Mouse (Mus musculus) heart, postnatal 14 days (tissue): ENCODE measurements around the gene Sdc4. TPM values are rescaled to one million over a fixed set of nuclear protein-coding genes. Genes with fewer than 3 reads are reported as not detected.

ENCODE experiments used
- DNase-seq, 2 experiments: peaks; one replicate each; pipeline ENCODE4 v3.0.0; 2021 to 2022
- intact Hi-C: fragments of 180-260 bp; cut with DNase I; formaldehyde crosslinking; loops from one replicate; pipeline ENCODE4 v1.15.1; 2025
- total RNA-seq, 2 experiments: library from RNA; stranded (reverse); gene quantifications; 2 replicates each; pipeline ENCODE4 v1.2.3; 2021

Gene Sdc4
- total RNA-seq, 2 experiments from 2014 or later, result 20.0 to 27.0 TPM

DNA sequence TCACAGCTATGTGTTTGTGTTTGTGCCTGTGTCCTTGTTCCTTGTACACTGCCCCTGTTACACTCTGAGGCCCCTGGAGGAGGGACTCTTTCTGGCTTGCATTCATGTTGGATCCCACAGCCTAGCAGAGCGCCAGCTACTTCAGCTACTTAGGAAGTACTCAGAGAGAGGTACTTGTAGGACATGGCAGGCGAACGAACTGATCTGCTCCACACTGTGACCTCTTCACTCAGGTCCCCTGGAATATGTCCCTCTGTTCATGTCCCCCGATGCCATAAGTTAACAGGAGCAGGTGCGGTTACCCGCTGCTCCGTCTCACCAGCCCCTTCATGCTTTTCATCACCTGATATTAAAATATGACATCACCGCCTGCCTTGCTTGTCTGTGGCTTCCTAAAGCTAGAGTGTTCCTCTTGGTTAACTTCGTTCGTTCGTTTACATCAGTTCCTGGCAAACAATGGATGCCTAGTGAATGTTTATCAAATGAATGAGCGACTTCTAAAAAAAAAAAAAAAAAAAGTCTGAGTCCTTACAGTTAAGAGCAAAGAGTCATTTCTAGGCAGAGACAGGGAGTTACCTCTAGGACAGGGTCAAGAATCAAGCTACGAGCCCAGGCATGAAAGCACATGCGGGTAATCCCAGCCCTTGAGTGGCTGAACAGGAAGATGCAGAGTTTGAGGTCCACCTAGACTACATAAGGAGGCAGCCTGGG, 9.5 kb upstream of the Sdc4 start:
- DNase-seq, result peak in 1 of 2 experiments; percentile 45
- intact Hi-C loops, result no loop called here

DNA sequence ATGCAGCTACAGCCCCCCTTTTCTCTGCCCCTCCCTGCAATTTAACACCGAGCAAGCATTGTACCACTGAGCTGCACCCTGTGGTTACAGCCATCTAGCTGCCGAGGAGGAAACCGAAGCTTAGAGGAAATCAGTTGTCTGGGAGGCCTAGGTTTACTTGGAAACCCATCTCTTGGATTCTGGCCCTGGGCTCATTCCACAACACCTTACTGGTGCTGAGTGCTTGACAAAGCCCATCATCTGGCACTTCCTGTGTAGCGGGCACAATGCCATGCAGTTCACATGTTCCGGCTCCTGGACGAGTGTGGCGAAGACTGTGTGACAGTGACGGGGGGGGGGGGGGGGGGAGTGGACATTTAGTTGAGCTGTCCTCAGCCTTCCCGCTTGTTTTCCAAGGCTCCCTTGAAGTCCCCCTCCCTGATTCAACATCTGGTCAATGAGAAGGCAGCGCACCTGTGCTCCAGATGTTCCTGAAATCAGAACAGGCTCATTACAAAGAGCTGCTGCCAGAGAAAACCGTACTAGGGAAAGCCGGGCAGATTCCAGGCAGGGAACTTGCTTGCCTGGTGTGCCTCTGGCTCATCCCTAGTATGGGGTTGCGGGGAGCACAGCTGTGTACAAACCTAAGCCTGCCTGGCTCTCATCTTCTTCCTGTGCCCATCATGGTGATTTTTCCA, 8.5 kb upstream of the Sdc4 start:
- peak; percentile 63 to 74 for DNase-seq
- intact Hi-C loops, result no loop called here

DNA sequence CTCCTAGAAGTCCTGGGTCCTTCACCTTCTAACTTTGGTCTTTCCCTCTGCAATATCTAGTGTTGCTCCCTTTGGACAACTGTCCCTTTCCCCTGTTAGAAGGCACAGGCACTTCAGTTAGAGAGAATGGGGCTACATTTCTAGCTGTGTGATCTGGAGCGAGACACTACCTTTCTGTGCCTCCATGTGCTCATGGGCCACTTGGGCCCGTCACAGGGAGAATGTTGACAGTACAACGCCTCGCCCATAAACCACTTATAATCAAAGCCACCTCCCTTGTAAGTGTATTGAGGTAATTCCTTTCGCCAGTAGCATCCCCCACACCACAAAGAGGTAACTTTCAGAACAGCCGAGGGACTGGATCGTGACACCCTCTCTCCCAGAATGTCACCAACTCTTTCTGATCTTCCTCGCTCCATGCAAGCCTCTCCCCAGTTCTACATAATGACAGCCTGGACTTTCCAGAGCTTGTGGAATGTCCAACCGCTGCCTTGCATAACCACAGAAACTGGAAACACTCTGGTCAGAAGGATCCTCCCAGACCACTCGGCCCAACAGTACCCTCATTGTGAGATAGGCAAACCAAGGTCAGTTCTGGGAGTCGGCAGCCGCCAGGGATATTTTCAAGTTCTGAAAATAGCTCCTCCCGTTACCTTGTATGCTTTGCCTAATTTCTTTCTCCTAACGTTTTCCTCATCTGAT, 5.8 kb upstream of the Sdc4 start:
- intact Hi-C loops, result no loop called here
- DNase-seq, result no peak

DNA sequence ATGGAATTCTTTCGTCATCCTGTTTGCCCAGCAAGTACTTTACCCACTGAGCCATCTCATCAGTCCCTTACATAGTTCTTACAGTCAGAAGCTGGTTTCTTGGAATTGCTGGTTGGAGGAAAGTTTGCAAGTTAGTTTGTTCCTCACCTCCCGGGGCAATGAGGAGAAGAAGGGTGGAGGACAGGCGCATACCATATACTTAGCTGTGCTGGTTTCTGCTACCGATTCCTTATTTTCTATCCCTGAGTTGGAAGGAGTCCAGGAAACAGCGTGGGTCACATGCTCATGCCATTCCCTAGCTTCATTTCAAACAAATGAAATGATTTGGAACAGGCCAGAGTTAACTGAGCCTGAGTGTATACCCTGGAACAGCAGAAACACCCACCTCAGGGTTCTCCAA, 5.2 kb upstream of the Sdc4 start:
- no peak for DNase-seq
- intact Hi-C loops, result no loop called here

DNA sequence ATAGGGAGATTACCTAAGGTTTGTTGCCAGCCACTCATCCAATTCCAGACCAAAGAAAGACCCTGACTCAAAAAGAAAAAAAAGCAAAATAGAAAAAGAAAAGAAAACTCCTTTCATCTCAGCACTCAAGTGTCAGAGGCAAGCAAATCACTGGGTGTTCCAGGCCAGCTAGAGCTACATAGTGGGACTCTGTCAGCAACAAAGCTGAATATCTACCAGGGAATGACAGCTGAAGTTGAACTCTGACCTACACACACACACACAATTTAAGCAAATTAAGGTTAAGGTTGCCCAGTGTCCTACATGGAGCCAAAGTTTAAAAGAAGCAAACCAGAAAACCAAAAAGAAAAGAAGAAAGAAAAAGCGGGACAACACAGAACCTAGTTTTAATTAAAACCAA, 4.5 kb upstream of the Sdc4 start:
- intact Hi-C loops, result no loop called here
- DNase-seq, result no peak

DNA sequence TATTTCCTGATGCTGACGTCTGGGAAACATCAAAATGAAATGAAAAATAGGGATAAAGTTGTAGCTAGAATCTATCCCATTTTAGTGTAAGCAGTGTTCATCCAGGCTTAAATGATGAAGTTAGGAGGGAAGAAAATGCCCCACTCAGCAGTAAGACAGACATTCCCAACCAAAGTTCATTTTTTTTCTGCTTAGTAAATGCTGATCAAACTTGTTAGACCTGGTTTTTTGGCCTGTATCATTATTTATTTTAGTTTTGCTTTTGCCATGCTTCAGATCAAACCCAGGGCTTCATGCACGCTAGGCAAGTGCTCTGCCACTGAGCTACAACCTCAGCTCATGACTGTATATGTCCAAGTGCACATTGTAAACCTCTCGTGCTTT, 2.4 kb upstream of the Sdc4 start:
- DNase-seq, result no peak
- intact Hi-C loops, result no loop called here

DNA sequence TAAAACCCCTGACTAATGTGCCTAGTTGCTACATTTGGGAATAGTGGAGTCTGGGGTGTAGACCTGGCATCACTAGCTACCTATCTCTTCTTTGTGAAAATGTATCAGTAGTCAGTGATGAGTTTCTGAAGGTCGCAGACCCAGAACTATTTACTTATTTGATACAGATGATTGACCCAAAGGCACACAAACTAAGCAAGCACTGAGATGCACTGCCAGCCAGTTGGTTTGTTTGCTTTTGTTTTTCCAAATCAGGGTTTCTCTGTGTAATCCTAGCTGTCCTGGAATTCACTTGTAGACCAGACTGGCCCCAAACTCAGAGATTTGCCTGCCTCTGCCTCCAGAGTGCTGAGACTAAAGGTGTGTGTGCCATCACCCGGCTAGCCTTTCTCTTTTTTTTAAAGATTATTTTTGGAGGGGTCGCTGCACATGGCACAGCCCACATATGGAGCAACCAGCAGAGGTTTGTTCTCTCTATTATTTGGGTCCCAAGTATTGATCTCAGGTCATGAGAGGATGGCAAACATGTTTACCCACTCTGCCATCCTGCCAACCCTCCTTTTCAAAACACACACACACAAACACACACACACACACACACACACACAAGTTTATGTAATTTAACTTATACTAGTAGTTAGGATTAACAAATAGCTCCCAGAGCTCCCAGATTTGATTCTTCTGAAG, 1.9 kb upstream of the Sdc4 start:
- DNase-seq, result no peak
- intact Hi-C loops, result no loop called here

DNA sequence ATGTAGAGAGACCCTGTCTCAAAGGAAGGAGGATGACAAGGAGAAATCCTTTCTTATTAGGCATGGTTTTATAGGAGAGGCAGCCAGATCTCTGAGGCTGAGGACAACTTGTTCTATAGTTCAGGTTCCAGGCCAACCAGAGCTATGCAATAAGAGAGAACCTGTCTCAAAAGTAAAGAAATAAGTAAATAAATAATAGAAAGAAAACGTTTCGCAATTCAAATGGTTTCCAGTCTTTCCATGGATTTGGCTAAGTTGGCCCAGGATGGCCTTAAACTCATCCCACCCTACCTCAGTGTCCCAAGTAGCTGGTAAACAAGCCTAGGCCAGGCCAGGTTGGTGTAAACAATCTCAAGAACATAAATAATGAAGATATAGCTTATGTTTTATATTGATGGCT, 1.0 kb upstream of the Sdc4 start:
- DNase-seq, result no peak
- intact Hi-C loops, result no loop called here

DNA sequence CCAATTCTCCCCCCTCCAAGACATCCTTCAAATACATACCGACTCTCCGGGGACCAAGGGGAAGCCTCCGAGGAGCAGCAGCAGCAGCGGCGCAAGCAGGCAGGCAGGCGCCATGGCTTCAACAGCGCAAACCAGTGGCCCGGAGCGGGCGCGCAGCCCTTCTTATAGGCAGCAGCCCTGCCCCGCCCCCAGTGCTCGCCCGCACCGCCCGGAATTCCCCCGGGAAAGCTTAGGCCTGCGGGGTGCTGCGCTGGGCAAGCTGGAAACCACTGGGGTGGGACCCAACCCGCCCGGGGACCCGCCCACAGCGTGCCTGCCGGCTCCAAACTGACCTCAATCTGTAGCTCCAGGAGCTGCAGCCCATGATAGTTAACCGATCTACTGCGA, 643 bp downstream of the Sdc4 start:
- peak; percentile 86 to 88 for DNase-seq
- intact Hi-C loops, result no loop called here

DNA sequence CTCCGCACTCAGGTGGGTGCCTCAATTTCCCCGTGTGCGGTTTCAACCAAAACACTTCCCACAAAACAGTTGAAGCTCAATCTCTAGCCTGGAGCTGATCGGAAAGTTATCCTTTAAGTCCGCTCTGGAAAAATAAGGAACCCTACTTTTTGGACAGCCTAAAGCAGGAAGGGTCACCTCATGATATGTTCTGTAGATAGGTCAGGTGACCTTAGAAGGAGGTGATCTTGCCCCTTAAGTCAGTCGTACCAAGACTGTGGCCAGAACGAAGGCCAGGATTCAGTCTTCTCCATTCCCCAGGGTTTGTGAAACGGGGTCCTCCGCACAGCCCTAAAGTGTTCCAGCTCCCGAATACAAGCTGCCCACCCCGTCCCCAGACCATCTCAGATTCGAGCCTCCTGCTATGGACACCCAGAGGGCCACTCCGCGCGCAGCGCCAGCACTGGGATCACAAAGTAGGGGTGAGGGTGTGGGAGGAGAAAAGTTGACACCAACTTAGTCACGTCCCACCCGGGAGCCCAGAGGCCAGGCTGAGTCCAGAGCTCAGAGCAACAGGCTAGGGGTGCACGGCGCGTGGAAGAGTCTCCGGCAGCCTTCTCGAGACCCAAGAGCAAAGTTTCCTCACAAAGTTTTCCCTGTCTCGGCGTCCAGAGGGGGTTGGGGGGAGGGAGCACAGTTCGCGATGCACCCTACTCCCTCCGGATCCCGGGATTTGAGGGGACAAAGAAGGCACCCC, 1.2 kb downstream of the Sdc4 start:
- peak; percentile 54 to 60 for DNase-seq
- intact Hi-C loops, result no loop called here

DNA sequence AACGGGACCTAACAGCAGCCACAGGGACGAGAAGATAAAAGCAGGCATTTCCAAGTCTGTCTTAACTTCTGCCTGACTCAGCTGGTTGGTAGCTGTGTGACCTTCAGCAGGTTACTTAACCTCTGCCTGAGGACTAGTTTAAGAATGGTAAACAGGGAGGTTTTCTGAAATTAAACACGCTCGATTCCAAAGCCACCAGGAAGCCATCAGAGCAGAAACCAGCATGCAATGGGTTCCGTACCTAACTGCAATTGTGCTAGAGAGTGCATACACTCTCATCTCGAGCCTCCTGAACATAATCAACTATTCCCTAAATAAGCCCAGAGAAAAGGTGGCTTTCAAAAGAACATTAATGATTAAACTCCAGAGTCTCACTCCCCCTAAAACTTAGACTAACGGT, 2.0 kb downstream of the Sdc4 start:
- intact Hi-C loops, result no loop called here
- DNase-seq, result no peak

DNA sequence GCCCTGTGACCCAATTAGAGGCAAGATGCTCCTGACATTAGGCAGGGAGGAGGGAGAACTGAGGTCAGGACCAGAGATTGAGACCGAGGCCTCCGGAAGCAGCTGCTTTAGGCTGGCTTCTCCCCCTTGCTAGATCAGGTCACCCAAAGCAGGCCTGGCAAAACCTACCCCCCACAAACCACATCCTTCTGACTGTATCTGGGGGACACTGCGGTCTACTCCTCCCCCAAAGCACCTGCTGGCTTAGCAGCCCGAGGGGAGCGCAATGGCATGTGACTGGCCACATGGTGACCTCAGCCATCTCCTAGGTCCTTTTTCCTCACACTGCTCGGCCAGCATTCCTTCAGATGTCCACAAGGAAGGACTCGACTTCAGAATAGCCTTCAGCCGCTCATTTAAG, 2.5 kb downstream of the Sdc4 start:
- intact Hi-C loops, result no loop called here
- DNase-seq, result no peak

DNA sequence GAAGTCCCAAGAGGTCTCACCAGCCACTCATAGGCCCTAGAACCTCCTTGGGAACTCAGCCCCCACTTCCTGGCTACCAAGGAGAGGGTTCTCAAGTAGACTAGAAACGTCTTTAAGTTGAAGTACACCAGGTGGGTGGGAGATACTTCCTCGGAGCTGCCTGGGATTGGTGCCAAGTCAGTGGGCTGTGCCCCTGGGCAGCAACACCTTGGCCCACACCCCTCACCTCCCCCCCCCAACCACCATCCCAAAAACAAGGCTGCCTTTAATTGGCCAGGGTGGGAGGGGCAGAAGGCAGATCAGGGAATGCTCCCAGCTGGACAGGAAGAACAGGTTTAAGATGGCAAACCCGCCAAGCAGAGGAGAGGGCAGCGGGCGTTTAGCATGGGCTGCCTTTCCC, 3.4 kb downstream of the Sdc4 start:
- no peak for DNase-seq

DNA sequence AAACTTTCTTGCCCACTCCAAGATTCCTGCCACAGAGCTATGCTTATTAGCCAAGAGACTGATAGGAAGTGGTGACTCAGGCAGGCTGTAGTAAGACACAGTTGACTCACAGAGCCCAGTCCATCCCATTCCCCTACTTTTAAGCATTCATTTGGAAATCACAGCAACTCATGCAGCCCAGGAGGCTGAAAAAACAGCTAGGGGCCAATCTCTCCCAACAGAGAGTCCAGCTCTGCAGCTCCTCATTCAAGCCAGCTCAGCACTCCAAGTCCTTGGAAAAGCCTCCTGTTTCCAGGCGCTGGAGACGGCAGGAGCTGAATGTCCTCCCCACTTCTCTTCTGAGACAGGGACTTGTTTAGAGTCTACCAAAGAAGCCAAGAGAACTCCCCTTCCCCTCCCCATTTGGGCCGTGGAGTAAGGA, 4.7 kb downstream of the Sdc4 start:
- intact Hi-C loops, result no loop called here
- peak in 1 of 2 experiments; percentile 30 for DNase-seq

More for the DNA sequence above, 3.4 kb downstream of the Sdc4 start:
- intact Hi-C loops, result no loop called here

DNA sequence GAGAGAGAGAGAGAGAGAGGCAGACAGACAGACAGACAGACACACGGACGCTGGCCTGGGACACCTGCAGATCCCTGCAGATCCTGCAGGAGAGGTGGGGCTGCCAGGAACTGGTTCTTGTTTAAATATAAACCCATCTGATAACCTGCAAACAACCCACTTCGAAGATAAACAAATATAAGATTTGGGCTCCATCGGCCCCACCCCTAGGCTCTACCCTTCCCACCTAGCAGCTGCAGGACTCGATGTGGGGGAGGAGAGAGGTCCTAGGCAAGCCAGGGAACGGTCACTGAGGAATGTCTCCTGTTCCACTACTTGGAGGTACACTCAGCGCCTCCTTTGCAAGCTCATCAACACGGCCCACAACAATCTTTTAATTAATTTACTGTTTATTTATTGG, 5.4 kb downstream of the Sdc4 start:
- intact Hi-C loops, result no loop called here
- DNase-seq, result no peak

DNA sequence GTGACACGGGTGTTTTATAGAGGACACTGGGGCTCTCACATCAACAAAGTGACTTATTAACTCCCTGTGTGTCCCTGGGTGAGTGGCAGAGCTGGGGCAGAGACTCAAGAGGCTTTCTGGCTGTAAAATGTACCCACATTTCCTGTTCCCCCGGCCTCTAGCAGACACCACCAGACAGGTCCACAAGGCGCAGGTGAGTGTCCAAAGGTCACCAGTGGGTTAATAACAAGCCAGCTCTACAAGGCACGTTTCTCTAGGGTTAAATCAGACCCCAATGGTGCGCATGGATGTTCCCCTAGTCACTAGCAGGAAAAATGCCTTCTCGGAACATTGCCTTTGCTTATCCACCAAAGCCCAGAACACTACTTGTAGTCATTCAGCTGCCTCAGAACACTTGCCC, 6.0 kb downstream of the Sdc4 start:
- intact Hi-C loops, result no loop called here
- no peak for DNase-seq

DNA sequence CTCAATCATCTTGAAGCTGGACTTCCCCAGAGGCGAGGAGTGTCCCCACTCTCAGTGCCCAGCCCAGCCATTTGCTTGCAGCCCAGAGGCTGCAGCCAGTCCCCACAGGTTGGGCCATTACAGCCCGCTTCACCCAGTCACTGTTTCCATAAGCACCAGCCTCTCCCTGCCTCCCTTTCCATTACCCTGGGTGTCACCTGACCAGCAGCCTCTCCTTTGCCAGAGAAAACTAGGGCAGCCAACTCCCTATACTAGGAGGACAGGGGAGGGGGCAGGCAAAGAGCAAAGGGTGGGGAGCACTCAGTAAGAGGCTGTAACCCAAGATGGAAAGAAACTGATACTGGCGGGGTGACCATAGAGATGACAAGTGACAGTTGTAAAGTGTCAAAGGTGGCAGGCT, 6.7 kb downstream of the Sdc4 start:
- no peak for DNase-seq
- intact Hi-C loops, result no loop called here

DNA sequence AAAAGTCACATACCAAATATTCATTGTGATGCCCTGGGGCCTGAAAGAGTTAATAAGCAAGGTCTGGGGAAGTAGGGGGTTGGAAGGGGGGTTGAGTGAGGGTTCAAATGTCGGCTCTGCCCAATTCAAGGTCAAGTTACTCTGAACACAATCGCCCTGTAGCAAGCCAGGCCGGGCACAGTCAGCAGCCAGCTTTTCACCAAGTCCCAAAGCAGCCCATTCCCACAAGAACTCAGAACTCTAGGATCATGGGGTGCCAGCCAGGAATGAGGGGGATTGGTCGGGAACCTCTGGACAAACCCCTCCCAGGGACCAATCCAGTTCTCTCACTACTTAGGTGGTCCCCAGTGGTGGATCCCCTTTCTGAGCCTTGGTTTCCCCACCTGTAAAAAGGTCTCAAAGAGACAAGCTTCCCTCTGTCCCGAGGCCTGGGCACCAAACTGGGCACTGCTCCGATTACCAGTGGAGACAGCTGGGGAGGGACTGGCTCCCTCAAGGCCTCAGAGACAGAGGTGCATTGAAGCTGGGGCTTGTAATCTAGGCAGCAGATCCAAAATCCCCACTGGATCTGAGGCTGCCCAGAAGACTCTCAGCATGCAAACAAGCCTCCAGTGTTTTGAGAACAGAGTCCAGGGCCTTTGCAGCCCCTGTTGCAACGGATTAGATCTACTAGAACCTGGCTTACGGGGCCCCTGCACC, 7.3 kb downstream of the Sdc4 start:
- intact Hi-C loops, result no loop called here
- no peak for DNase-seq

DNA sequence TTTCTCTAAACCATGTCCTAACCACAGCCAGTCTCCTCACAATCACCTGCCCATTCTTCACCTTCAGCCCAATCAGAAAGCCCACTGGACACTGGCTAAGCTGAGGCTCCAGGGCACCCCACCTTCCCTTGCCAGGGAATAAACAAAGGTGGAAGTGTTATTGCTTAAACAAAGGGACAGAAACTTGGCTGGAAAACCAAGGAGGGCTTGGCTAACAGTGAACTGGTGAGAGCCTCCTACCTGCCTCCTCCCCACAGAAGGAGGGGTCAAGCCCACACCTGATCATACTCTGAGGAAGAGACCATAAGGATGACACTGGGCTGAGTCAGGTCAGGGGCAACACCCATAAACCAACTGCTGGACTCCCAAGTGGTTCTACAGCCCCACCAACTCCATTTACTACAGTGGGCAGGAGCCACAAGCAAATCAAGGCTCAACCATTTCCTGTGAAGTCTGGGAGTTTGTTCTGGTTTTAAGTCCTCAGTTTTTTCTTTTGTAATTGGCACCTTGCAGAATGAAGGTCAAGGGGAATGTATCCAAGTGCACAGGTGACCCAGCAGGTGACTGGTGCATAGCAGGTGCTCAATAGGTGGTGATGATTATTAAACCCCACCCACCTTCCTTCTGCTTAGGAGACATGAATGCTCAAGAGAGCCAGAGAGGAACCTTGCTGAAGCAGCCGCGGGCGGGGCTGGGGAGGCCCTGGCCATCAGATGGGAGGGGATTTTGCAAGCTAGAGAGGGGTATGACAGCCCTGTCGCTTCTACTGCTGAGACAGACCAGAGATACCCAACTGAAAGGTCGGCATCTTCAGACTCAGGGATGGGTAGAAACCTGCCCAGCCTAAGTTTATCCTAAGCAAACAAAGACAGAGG, 8.2 kb downstream of the Sdc4 start:
- intact Hi-C loops, result no loop called here
- no peak for DNase-seq
